Mouse (Mus musculus) layer of hippocampus, postnatal 10 days (tissue): ENCODE results near the gene Derl3. TPM values are rescaled to one million over a fixed set of nuclear protein-coding genes. Genes with fewer than 3 reads are reported as not detected.

Experiments used
- DNase-seq, 2 experiments: peaks; one replicate each; pipeline ENCODE4 v3.0.0; 2021; ENCODE audit warnings: low spot score in 2 of 2
- total RNA-seq, 2 experiments: library from RNA; stranded (reverse); gene quantifications; 2 replicates each; pipeline ENCODE4 v1.2.3; 2021

The Derl3 gene
- total RNA-seq, 2 experiments from 2014 or later, result 1.7 TPM; not detected in 1

DNA sequence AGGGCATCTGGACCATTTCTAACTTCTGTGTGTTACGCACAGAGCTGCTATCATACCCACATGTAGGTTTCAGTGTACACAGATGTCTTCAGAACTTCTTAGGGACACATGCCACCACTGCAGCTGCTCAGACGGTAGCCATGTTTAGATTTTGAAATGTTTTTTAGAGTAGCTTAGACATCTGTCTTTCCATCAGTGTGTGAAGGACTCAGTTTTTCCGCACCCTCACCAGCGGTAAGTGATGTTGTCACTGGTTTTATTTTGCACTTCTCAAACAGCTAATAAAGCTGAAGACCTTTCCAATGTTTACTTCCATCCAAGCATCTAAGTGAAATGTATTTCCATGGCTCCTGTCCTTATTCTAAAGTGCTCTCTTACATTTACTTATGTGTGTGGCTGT is 13.7 kb downstream of the Derl3 start:
- no peak for DNase-seq

DNA sequence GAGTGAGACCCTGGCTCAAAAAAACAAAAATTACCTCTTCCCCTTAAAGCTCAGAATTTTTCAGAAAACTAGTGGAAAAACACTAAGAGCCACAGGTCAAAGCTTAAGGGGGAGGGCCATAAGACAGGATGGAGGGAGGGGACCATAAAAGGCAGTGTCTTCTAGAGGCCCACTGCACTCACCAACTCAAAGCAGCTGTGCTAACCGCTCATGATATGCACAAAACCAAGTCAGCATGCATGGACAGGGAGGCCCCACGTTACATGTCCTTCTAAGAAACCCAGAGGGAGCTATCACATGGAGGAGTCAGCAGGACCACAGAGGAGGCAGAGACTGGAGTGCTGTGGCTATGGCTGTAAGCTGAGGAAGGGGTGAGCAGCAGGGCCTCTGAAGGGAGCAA is 17.5 kb downstream of the Derl3 start:
- DNase-seq, result no peak

DNA sequence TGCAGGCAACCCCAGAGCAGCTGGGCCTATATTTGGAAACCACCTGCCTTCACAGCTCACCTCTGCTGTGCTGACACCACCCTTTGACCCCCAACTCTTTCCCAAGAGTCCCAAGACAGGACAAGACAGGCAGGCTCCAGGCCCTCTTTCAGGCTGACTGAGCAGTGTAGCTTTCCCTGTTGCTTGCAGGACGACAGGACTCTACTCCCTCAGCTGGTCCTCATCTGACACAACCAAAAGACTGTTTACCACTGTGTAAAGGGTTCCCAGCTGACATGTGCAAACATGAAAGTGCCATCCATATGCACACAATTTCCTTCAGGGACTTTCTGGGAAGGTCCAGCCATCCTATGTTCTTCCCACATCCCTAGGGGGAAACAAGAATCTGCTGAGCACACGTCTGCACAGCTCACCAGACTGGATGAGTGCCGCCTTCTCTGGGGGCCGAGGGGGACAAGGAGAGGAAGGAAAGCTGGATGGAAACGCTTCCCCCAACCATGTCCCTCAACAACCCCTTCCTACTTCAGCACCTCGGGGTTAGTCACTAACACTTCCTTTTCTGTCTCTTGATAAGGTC is 19.9 kb downstream of the Derl3 start:
- no peak for DNase-seq

DNA sequence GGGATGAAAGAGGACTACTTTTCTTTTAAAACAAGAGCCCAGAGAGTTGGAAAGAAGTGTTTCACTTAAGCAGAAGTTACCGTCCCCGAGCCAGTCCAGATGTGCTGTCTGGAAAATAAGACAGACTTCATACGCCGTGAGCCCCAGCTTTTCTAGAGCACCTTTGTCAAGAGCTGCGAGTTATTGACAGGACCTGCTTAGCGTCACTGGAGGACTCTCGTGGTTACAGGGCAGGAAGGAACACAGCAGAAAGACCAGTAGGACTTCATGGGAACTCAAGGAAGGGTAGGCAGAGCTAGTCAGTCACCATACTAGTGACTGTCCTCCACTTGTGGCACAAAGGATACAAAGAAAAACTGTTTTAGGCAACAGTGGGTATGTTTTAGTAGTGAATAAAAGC is 22.3 kb downstream of the Derl3 start:
- DNase-seq, result no peak

DNA sequence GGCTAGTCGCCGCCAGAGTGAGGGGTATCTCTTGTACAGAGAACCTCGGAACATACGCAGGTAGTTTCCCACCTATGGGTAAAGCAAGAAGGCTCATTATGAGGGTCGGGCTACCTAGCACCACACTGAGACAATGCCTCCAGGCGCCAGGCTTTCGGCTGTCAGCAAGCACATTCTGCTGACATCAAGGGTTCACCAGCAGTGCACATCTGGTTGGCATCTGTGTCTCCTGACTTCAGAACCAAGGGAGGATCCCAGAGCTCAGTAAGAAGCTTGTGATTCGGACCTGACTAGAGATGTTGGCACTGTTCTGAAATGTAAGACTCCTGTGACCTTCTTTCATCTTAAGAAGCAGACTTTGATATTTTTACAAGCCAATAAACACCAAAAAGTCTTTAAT is 23.6 kb downstream of the Derl3 start:
- no peak for DNase-seq

DNA sequence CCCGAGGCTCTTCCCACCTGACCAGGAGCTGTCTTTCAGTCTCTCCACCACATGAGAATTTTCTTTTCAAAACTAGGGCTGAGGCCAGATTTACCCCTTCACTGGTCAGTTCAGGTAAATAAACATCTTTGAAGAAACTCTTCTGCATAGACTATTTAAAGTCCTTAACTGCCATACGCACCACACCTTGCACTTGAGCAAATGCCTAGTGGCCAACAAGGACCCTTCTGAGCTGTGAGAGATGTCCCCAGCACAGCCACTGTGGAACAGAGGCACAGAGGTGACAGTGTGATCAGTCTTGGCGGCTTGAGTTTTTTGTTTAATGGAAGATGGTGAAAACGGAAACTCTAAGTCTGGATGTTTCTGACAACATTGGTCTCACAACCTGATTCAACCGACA is 25.8 kb downstream of the Derl3 start:
- DNase-seq, result no peak

DNA sequence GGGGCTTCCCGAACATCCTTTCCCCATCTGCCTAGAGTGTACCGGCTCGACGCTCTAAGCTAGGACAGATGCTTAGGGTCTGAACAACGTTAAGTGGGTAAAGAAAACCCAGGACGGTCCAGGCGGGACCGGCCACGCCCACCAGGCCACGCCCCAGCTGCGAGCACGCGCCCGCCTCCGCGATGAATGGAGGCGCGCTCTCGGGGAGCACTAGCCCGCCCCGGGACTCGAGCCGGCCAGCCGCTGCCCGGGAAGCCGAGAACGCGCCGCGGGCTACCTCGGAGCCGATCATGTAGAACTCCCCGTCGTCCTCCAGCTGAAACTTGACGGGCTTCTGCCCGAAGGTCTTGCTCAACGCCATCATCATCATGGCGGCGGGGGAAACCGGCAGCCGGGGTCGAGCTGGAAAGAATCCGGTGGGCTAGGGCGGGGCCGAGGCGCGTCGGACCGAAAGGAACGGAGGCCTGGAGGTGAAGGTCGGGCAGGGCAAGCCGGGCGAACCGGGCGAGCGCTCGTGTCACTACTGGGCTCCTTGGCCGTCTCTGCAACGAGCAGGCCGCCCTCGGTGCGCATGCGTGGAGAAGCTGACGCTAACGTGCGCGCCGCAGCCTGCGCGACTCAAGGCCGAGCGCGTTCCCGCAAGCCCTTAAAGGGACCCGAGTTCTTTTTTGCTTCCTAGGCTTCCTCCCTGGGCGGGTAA is 28.0 kb downstream of the Derl3 start, which contains the start of gene Smarcb1:
TSS of gene Smarcb1 (minus strand) at position 592 of the 700 bp plus-strand sequence.
- DNase-seq, result peak; percentile 95 to 97

DNA sequence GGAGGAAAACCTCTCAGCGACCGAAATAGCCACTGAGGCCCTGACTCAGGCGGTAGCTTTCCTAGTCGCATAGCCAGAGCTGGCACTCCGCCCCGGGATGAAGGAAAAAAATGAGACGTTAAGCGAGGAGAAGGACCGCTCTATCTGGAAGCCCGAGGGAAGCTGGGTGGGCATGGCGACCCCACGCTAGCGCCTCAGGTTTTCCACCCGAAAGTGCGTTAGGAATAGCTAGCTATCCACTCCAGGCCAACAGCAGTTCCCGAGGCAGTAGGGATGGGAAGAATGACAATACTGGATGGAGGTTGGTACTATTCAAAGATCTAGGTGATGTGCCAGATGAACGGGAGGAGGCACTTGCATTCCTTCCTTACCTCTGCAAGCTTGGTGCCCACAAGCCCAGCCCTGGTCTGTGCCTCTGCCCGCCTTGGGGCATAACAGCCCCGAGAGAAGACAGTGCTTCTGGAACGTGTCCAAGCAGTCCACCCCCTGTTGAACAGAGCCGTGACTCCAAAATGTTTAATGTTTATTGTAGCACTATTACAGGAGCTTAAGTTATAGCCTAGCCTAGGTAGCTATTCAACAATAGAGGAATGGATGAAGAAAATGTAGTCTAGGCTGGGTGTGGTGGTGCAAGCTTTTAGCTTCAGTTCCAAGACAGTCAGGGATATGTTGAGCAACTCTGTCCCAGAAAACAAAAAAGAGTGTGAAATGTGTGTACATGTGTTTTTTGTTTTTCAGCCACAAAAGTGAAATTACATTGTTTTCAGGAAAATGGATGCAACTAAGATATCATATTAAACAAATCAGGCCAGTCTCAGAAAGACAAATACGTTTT is 28.7 kb downstream of the Derl3 start:
- DNase-seq, result peak in 1 of 2 experiments; percentile 25

DNA sequence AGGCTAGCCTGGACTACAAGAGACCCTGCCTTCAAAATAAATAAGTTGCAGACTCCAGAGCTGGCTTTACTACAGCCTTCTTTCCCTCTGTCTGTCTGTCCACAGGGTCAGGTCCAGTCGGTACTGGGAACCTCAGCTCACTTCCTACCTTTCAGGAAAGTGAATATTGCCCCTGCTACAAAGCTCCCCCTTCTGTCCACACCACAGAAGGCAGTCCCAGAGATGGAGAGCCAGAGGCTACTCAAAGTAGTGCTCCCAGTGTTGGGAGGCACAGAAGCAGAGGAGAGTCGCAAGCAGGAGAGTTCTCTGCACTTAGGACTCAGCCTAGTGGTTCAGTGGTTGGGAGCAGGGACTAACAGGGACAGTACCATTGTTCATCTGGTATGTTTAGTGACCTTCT is 31.1 kb downstream of the Derl3 start:
- DNase-seq, result no peak

DNA sequence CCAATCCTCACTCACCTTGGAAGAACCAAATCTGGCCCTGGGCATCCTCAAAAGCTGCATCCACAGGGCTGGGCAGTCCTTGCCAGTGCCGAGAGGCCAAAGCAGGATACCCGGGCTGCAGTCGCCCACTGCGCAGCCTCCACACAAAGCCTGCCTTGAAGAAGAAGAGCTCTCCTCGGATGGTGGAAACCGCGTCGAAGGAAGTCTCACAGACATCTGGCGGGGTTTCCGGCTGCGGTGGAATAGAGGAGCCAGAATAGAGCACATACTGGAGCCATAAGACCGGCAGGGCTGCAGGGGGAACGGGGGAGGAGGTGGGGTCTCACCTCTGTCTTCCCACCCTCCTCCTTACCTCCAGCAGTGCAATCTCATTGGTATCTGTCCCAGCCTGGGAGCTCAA is 33.2 kb downstream of the Derl3 start:
- DNase-seq, result no peak

DNA sequence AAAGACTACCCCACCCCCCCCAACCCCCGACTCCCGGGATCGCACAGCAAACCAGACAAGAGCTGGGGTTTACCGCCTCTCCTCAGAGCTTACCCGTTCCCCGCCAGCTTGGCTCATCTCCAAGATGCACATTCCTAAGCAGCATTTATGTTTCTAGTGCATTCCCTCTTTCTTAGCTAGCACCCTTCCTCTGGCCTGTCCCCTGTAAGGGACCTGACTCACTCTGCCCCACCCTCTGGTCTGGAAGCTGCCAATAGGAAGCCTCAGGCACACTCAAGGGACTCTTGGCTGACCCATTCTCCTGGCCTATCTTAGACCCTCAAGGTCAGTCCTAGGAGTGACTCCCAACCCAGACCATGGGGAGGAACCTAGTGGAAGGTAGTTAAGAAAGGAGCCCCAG is 37.1 kb downstream of the Derl3 start:
- no peak for DNase-seq

DNA sequence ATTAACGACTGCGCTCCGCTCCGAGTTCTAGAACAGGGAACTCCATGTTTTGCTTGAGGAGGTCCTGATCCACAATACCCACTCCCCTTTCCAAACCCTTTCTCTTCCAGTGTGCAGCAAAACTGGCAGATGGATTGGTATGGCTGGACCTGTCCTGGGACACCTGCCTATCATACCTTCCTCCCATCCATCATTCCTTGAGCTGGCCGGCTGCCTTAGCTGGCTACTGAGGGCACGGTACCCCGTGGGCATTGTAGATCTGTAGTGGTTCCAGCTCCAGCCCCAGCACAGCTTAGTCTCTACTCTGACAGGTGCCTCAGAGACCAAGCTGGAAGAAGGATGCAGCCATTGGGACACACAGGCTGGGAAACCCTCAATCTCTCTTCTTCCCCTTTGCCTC is 38.1 kb downstream of the Derl3 start:
- DNase-seq, result no peak

DNA sequence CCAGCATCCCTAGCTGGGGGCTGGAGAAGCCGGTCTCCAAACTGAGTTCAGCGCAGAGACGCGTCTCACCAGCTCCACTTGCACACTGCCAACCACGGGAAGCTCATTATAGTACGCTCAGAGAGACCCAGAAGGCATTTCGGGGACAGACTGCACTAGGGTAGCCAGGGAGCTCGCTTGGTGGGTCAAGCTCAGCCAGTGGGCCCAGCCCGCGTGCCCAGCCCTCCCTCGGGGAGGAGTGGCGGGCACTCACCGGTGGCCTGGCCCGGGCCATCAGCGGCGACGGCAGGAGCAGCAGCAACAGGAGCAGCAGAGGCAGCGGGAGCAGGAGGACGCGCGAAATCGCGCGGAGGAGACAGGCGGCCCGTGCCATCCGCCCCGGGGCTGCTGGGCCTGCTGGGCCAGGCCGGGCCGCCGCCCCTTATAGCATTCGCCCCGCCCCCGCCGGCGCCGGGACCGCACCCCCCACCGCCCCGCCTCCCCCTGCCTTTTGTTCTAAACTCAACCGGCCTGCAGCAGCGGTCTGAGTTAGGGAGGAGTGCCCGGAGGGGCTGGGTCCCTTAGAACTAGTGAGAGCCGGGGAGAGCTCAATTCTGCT is 39.0 kb downstream of the Derl3 start:
- DNase-seq, result peak; percentile 29 to 53

DNA sequence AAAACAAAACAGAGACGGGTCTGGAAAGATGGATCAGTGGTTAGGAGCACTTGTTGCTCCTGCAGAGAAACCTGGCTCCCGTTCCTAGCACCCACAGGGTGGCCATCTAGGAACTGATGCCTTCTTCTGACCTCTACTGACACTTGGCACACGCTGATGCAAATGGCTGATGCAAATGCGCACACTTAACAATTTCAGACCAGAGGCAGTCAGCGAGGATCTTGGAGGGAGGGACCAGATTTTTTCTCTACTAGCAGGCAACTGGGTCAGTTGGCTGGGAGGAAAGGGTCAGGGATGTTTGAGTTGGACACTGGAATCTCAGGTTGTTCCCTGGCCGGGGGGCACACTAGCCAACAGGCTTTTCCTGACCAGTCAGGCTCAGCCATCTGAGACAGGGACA is 39.7 kb downstream of the Derl3 start, which contains the start of gene Chchd10:
TSS of gene Chchd10 (plus strand) at position 240 of the 400 bp plus-strand sequence.
- DNase-seq, result no peak

DNA sequence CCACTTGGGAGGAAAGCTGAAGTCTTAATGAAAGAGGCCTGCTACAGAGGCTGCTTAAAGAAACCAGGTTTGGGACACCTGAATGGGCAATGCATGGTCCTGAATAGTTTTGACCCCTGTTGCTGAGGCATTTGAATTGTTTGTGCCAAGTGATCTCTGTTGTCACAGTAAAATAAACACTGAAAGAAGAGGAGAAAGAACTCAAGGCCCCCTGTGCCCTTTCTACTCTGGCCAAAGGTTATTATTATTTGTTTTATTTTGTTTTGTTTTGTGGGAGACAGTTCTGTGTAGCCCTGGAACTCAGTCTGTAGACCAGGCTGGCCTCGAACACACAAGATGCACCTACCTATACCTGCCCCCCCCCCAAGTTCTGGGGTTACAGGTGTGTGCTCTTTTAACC is 41.8 kb downstream of the Derl3 start:
- no peak for DNase-seq

DNA sequence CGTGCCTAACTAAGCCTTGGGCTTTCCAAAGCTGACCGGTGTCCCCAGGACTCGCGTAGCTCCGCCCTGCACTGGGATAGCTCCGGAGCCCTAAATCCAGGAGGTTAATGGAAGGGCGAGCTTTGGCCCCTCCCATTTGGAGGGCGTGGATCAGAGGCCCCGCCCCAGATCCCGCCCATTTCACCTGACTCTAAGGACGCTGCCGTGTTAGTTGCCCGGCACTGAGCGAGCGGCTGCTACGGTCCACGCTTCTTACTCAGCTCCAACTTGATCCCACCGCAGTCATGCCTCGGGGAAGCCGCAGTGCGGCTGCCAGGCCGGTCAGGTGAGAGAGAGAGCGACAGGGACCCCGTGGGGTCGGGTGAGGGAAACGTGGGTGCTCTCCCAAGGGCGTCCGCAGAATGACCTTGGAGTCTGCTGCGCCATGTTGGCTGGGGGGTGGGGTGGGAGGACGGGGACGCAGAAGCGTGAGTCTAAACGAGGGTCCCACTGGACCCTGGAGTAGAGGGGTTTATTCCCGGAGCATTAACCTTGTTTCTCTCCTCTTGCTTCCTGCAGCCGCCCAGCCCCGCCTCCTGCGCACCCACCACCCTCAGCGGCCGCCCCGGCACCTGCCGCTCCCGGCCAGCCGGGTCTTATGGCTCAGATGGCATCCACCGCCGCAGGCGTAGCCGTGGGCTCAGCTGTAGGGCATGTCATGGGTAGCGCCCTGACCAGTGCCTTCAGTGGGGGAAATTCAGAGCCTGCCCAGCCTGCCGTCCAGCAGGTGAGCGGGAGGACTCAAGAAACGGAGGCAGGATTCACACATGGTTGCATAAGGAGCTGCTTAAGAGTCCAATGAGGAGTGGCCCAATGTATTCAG is 42.7 kb downstream of the Derl3 start, which contains the start of gene Mmp11:
TSS of gene Mmp11 (minus strand) at position 817 of the 862 bp plus-strand sequence.
- peak; percentile 53 to 69 for DNase-seq

DNA sequence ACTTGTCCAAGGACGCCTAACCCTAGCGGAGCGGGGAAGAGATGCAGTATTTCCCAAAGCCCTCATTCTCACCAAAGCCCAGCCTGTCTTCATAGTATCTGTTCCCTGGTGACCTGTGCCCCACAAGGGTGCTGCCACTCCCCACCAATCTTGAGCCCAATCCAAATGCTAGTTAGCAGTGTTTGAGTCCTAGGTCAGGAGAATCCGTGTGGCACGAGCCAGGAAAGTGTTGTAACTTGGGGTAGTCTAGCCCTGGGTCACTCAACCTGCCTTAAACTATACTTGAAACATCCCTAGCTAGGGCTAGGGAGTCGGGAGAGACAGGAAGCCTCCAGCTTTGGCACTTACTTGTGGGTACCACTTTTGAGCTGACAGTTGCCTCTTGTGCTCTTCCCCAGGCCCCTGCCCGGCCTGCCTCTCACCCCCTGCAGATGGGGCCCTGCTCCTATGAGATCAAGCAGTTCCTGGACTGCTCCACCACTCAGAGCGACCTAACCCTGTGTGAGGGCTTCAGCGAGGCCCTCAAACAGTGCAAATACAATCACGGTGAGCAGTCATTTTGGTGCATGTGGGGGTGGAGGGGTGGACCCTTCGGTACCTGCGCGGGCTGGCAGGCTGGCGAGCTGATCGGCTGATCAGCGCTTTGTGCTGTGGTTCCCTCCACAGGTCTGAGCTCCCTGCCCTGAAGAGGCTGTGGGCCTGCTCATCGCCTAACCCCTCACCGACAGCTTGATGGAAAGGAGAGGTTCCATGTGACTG is 43.9 kb downstream of the Derl3 start:
- DNase-seq, result no peak

DNA sequence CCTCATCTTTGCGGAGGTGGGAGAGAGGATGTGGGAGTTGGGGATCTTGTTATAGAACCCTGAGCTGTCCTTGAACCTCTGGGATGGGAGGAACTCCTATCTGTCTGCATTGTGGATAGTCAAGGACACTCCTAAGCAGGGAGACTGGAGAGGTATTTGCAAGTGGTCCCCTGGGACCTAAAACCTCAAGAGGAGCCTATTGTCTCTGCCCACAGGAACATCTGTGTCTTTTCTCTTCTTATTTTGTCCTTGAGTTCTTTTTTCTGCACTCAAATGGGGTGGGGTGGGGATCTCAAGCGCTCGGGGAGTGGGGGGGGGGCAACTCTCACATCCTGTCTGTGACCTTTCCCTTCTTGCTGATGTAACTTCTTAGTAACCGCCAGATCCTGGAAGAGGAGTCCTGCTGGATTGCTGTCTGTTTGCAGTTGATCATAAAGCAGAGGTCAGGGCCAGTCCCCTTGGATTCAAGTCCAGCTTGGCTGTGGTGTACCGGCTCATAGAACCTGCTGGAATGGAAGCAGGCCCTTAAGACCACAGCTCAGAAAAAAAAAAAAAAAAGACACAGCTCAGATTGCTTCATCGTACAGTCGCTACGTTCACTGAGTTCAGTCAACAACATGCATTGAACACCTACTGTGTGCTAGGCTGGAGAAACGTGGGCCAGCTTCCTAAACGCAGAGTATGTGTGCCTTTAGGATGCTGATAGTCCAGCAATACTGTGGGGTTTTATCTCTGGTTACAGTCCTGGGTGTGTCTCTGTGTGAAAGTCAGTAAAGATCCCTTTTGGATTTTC is 44.8 kb downstream of the Derl3 start:
- DNase-seq, result no peak
